ENCODE assay signal across 9 mouse cellular contexts in the genomic region with DNA sequence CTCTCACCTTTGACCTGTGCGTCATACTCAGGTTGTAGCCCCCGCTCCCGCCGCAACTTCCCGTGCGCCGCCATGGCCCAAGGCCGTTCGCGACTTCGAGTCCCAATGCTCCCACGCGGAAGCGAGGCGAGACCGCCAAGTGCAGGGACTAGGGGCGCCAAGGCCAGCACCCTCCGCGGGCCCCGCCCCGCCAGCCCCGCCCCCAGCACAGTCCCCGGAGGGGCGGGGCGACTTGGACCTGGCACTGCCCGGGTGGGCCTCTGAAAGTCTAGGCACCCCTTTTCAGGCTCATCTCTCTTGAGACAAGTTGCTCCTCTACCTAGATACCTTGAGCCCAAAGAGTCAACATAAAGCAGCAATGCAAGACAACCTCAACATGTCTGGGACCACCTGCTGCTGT. TPM values are rescaled to one million over a fixed set of nuclear protein-coding genes. Genes with fewer than 3 reads are reported as not detected.
DNase-seq lines count a peak whose midpoint lies in the region; ATAC-seq lines count a peak whose summit lies in the region.
"Had no signal": no experiment of that assay in that cellular context is flagged by ENCODE, and none has a peak within 500 bp of the region (broad histone marks: within the 10 kb centered on the region; RNA-seq: fewer than 3 reads in every experiment).

No protein-coding gene starts in this region.

- H3K4me2 ChIP-seq in kidney, embryonic 16.5 days (replicated peaks; ENCODE audit: low read depth, low read length) = peak overlapping the region; percentile 50

- H3K9ac ChIP-seq in kidney, embryonic 16.5 days (replicated peaks; ENCODE audit: low read length) = peak overlapping the region; percentile 46; the same call in 1 of the 2 replicates

- H3K4me1 ChIP-seq in kidney, embryonic 16.5 days (ENCODE audit: insufficient read depth, low read length) = no peaks in the 10 kb centered on the region

- 33% methylated on average over 25 of the region's 26 CpGs for WGBS in kidney, embryonic 16.5 days

- H3K4me3 ChIP-seq in kidney, embryonic 16.5 days (ENCODE audit: low read length) = peak overlapping the region; percentile 30

- peak; percentile 7 for DNase-seq in layer of hippocampus, adult 11-12 months (ENCODE audit: low spot score)
- no peak for DNase-seq in layer of hippocampus, postnatal 36 days
- DNase-seq in thymus, adult 18-20 months = peak; percentile 72 to 80

- H3K27ac ChIP-seq in kidney, embryonic 16.5 days (ENCODE audit: low read length) = no peak overlapping the region

- H3K9me3 ChIP-seq in kidney, embryonic 16.5 days (ENCODE audit: low read length) = no peaks in the 10 kb centered on the region

- no peaks in the 10 kb centered on the region; the same call in 1 of the 2 replicates for H3K27me3 ChIP-seq in kidney, embryonic 16.5 days (ENCODE audit: insufficient read depth, low read length)

- ATAC-seq in erythroid progenitor cell, adult 5-6 weeks (replicated peaks; ENCODE audit: low FRiP score, poor library complexity, severe bottlenecking) = 0 out of 2 replicates have a peak, but pooled peaks have one; percentile 38
- no peak for ATAC-seq in kidney, embryonic 16.5 days (ENCODE audit: low FRiP score, low TSS enrichment)
- peak; percentile 20; the same call in 1 of the 2 replicates for ATAC-seq in megakaryocyte progenitor cell, adult 5-6 weeks (replicated peaks; ENCODE audit: poor library complexity)
- no peak for ATAC-seq in inflammation-experienced regulatory T-cells, adult 6 months
- no peak for ATAC-seq in cerebellum, adult (ENCODE audit: insufficient number of reproducible peaks, low FRiP score, low TSS enrichment)

- H3K36me3 ChIP-seq in kidney, embryonic 16.5 days (ENCODE audit: insufficient read depth, low read length) = no peaks in the 10 kb centered on the region

RNA-seq across cellular contexts. Expression of gene Arhgap4, which starts 10.5 kb away (rescaled TPM):
- 1 to 10 TPM; 5.4 to 6.4 TPM for total RNA-seq in layer of hippocampus, postnatal 36 days (2021)
- total RNA-seq in erythroid progenitor cell, adult 5-6 weeks (2015; ENCODE audit: low replicate concordance) = 12.2 and 16.9 TPM in 2 replicates
- total RNA-seq in erythroid progenitor cell, adult 5-6 weeks (2017; ENCODE audit: low replicate concordance) = 14.5 and 21.0 TPM in 2 replicates
- polyA plus RNA-seq in kidney, embryonic 16.5 days (2015; fragmentation: Nextera tagmentation; extraction: Ambion mirVana) = 4.3 and 4.8 TPM in 2 replicates
- total RNA-seq in megakaryocyte progenitor cell, adult 5-6 weeks (2015) = 21.8 and 25.2 TPM in 2 replicates
- total RNA-seq in megakaryocyte progenitor cell, adult 5-6 weeks (2017) = 39.2 and 40.1 TPM in 2 replicates
- 100 to 1,000 TPM; 114 to 148 (median 147) TPM for polyA plus RNA-seq in inflammation-experienced regulatory T-cells, adult 6 months (2017; shearing (Covaris generic))

RNA-seq across cellular contexts. Expression of gene Naa10, which starts 10.6 kb away (rescaled TPM):
- total RNA-seq in layer of hippocampus, postnatal 36 days (2021) = 10 to 100 TPM; 65.5 to 70.5 TPM
- total RNA-seq in erythroid progenitor cell, adult 5-6 weeks (2015; ENCODE audit: low replicate concordance) = 17.7 and 34.8 TPM in 2 replicates
- total RNA-seq in erythroid progenitor cell, adult 5-6 weeks (2017; ENCODE audit: low replicate concordance) = 14.7 and 25.9 TPM in 2 replicates
- 147 and 159 TPM in 2 replicates for polyA plus RNA-seq in kidney, embryonic 16.5 days (2015; fragmentation: Nextera tagmentation; extraction: Ambion mirVana)
- total RNA-seq in megakaryocyte progenitor cell, adult 5-6 weeks (2015) = 115 and 125 TPM in 2 replicates
- total RNA-seq in megakaryocyte progenitor cell, adult 5-6 weeks (2017) = 169 and 186 TPM in 2 replicates
- 100 to 1,000 TPM; 173 to 214 (median 188) TPM for polyA plus RNA-seq in inflammation-experienced regulatory T-cells, adult 6 months (2017; shearing (Covaris generic))

RNA-seq across cellular contexts. Expression of gene L1cam, which starts 15.3 kb away (rescaled TPM):
- 100 to 1,000 TPM; 134 TPM for total RNA-seq in layer of hippocampus, postnatal 36 days (2021)
- total RNA-seq in erythroid progenitor cell, adult 5-6 weeks (2015; ENCODE audit: low replicate concordance) = 6.8 and 10.5 TPM in 2 replicates
- total RNA-seq in erythroid progenitor cell, adult 5-6 weeks (2017; ENCODE audit: low replicate concordance) = 0.23 and 1.3 TPM in 2 replicates
- 7.9 and 10.3 TPM in 2 replicates for polyA plus RNA-seq in kidney, embryonic 16.5 days (2015; fragmentation: Nextera tagmentation; extraction: Ambion mirVana)
- 1.3 and 1.5 TPM in 2 replicates for total RNA-seq in megakaryocyte progenitor cell, adult 5-6 weeks (2015)
- total RNA-seq in megakaryocyte progenitor cell, adult 5-6 weeks (2017) = 0.17 and 0.46 TPM in 2 replicates
- 10 to 100 TPM in 1 of 3 experiments, 1 to 10 TPM in 2; 5.6 to 21.3 (median 9.7) TPM for polyA plus RNA-seq in inflammation-experienced regulatory T-cells, adult 6 months (2017; shearing (Covaris generic))

RNA-seq across cellular contexts. Expression of gene Avpr2, which starts 19.3 kb away (rescaled TPM):
- total RNA-seq in layer of hippocampus, postnatal 36 days (2021) = not detected
- total RNA-seq in erythroid progenitor cell, adult 5-6 weeks (2015; ENCODE audit: low replicate concordance) = not detected in 2 replicates
- total RNA-seq in erythroid progenitor cell, adult 5-6 weeks (2017; ENCODE audit: low replicate concordance) = not detected in 2 replicates
- 7.1 and 7.7 TPM in 2 replicates for polyA plus RNA-seq in kidney, embryonic 16.5 days (2015; fragmentation: Nextera tagmentation; extraction: Ambion mirVana)
- total RNA-seq in megakaryocyte progenitor cell, adult 5-6 weeks (2015) = not detected in 2 replicates
- 0.12 and 0.30 TPM in 2 replicates for total RNA-seq in megakaryocyte progenitor cell, adult 5-6 weeks (2017)
- 1 to 10 TPM; 1.5 to 3.2 (median 2.7) TPM for polyA plus RNA-seq in inflammation-experienced regulatory T-cells, adult 6 months (2017; shearing (Covaris generic))
- polyA plus RNA-seq: brain, embryonic 14.5 days had no signal

RNA-seq across cellular contexts. Expression of gene Renbp, which starts 19.5 kb away (rescaled TPM):
- total RNA-seq in layer of hippocampus, postnatal 36 days (2021) = 1 to 10 TPM; 3.0 to 4.2 TPM
- total RNA-seq in erythroid progenitor cell, adult 5-6 weeks (2015; ENCODE audit: low replicate concordance) = 3.4 TPM in 1 of 2 replicates, not detected in the other
- 1.7 TPM in 1 of 2 replicates, not detected in the other for total RNA-seq in erythroid progenitor cell, adult 5-6 weeks (2017; ENCODE audit: low replicate concordance)
- polyA plus RNA-seq in kidney, embryonic 16.5 days (2015; fragmentation: Nextera tagmentation; extraction: Ambion mirVana) = 65.1 and 66.2 TPM in 2 replicates
- total RNA-seq in megakaryocyte progenitor cell, adult 5-6 weeks (2015) = 7.5 and 7.6 TPM in 2 replicates
- 17.6 and 33.4 TPM in 2 replicates for total RNA-seq in megakaryocyte progenitor cell, adult 5-6 weeks (2017)
- polyA plus RNA-seq in inflammation-experienced regulatory T-cells, adult 6 months (2017; shearing (Covaris generic)) = 10 to 100 TPM in 1 of 3 experiments, 1 to 10 TPM in 2; 4.2 to 10.0 (median 6.5) TPM

Comparison
In these comparisons a context has a peak if more than half of its experiments do, and no peak if none do; other contexts are left out.
1. DNase-seq: peak in layer of hippocampus, adult 11-12 months (single experiment) and thymus, adult 18-20 months (2 of 2); none in layer of hippocampus, postnatal 36 days (0 of 2).
2. ATAC-seq: peak in erythroid progenitor cell, adult 5-6 weeks (single experiment) and megakaryocyte progenitor cell, adult 5-6 weeks (single experiment); none in kidney, embryonic 16.5 days (single experiment), inflammation-experienced regulatory T-cells, adult 6 months (single experiment) and cerebellum, adult (single experiment).
3. RNA of gene L1cam, which starts 15.3 kb away (total RNA-seq): 134 TPM in layer of hippocampus, postnatal 36 days; 0.23 to 10.5 TPM in erythroid progenitor cell, adult 5-6 weeks and 0.17 to 1.5 TPM in megakaryocyte progenitor cell, adult 5-6 weeks; every median in the first group is over 10 times any median in the second.